Mouse (Mus musculus) midbrain, embryonic 13.5 days (tissue): Measurements from ENCODE around the gene Cacnb3. TPM values are rescaled to one million over a fixed set of nuclear protein-coding genes. Genes with fewer than 3 reads are reported as not detected.
"Not testable (repeated sequence)": the region's sequence is repeated elsewhere in the genome, so short reads cannot be mapped to it uniquely, and the experiment has no call there.

Experiments
- ATAC-seq: fragments of 200-750 bp; cut with Nextera tagmentation; 2 replicates; pipeline ENCODE4 v1.8.0; 2017; ENCODE audit warnings: mild to moderate bottlenecking, moderate TSS enrichment, moderate library complexity
- H3K27ac ChIP-seq: fragments of 300-500 bp; sonication (generic); 2 replicates; pipeline ENCODE4 v1.5.1; 2015; ENCODE audit warnings: inconsistent platforms, mild to moderate bottlenecking, moderate library complexity
- H3K27me3 ChIP-seq: fragments of 300-500 bp; sonication (generic); 2 replicates; pipeline ENCODE4 v1.6.1; 2015; ENCODE audit warnings: mild to moderate bottlenecking, inconsistent platforms
- H3K36me3 ChIP-seq: fragments of 300-500 bp; sonication (generic); 2 replicates; pipeline ENCODE4 v1.6.1; 2015; ENCODE audit warnings: mild to moderate bottlenecking, inconsistent platforms
- H3K4me1 ChIP-seq: fragments of 300-500 bp; sonication (generic); replicated peaks from 2 replicates; pipeline ENCODE4 v1.6.1; 2015; ENCODE audit warnings: inconsistent platforms
- H3K4me2 ChIP-seq: fragments of 300-500 bp; sonication (generic); replicated peaks from 2 replicates; pipeline ENCODE4 v1.6.1; 2015; ENCODE audit warnings: moderate library complexity, mild to moderate bottlenecking, inconsistent platforms
- H3K4me3 ChIP-seq: fragments of 300-500 bp; sonication (generic); replicated peaks from 2 replicates; pipeline ENCODE4 v1.5.1; 2015; ENCODE audit warnings: mild to moderate bottlenecking, inconsistent platforms
- H3K9ac ChIP-seq: fragments of 300-500 bp; sonication (generic); replicated peaks from 2 replicates; pipeline ENCODE4 v1.6.1; 2015; ENCODE audit warnings: mild to moderate bottlenecking, inconsistent platforms
- H3K9me3 ChIP-seq: fragments of 300-500 bp; sonication (generic); 2 replicates; pipeline ENCODE4 v1.6.1; 2016; ENCODE audit warnings: mild to moderate bottlenecking, inconsistent platforms
- WGBS: fragments of 180-500 bp; shearing (Covaris S2); methylation state at CpG from one replicate; pipeline ENCODE4 v1.1.7; 2015; 5-methylcytosine and 5-hydroxymethylcytosine counted together
- polyA plus RNA-seq: library from polyadenylated mRNA; unstranded; fragments of >200 nt; fragmentation: Nextera tagmentation; extraction: Ambion mirVana; gene quantifications from 2 replicates; pipeline ENCODE4 v1.2.1, GENCODE M21; 2015

The Cacnb3 gene
- 139 and 157 TPM in 2 replicates for polyA plus RNA-seq

DNA sequence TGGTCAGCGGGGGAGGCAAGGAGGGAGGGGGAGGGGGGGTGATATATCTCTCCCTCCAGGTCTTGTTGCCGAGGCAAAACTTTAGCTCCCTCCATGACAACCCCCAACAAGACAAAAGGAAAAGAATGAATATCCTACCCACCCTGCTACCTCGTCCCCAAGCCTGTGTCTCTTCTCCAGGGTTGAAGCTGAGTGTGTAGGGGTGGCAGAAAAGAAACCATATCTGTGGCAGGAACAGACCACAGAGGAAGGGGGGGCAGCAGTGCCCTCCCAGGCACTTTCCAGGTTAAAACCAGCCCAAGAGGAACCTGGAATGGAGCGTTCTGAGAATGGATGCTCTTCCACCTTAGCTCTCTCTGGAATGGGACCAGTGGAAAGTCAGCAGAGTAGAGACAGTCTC is at the start of gene Cacnb3:
Gene Cacnb3 (plus strand): TSS at position 301 of the 400 bp plus-strand sequence.
- peak within 1 kb of the TSS; percentile 78 for H3K4me3 ChIP-seq
- no peaks in the 10 kb centered on the region for H3K36me3 ChIP-seq
- H3K27me3 ChIP-seq = peaks cover 17% of the 10 kb centered on the region
- H3K9ac ChIP-seq = peak within 1 kb of the TSS; percentile 96; the same call in 1 of the 2 replicates
- peak within 1 kb of the TSS; percentile 99 for H3K27ac ChIP-seq
- WGBS = 41% methylated on average over 4 of the region's 4 CpGs
- no peaks in the 10 kb centered on the region for H3K9me3 ChIP-seq
- no peak for ATAC-seq
- peak within 1 kb of the TSS; percentile 93 for H3K4me2 ChIP-seq
- H3K4me1 ChIP-seq = peaks cover 67% of the 10 kb centered on the region

GRCm38 (mm10) chr15:98582410-98582809 is 48.2 kb upstream of the Cacnb3 start:
- WGBS = 91% methylated on average over 8 of the region's 8 CpGs
- Histone ChIP-seq H3K4me1 (no peaks in the 10 kb centered on the region), H3K27me3 (no peaks in the 10 kb centered on the region), H3K9ac (no peak overlapping the region), H3K4me2 (no peak overlapping the region), H3K27ac (no peak overlapping the region), H3K4me3 (no peak overlapping the region), H3K36me3 (no peaks in the 10 kb centered on the region), H3K9me3 (no peaks in the 10 kb centered on the region)
- no peak for ATAC-seq

GRCm38 (mm10) chr15:98582996-98583395 is 47.6 kb upstream of the Cacnb3 start:
- no peak overlapping the region for H3K27ac ChIP-seq

DNA sequence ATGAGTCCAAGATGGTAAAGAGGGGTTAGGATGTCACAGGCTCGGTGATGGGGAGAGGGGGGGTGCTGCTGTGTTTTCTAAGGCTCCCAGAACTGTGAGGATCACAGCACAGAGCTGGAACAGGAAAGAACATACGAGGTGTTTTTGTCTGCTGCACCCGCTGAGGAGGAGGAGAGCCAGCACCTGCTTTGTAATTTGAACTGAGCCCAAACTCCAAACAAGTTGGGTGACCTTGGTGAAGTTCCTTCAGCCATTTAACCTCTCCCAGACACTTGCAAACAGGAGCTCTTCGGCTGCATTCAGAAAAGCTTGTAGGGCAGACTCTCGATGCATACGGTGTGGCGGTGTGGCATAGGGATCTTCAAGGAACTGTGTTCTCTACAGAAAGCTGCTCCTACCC is 45.2 kb upstream of the Cacnb3 start:
- 46% methylated on average over 7 of the region's 7 CpGs for WGBS
- no peaks in the 10 kb centered on the region for H3K27me3 ChIP-seq
- ATAC-seq = no peak

More at GRCm38 (mm10) chr15:98582996-98583395, 47.6 kb upstream of the Cacnb3 start:
- H3K4me3 ChIP-seq = no peak overlapping the region
- no peaks in the 10 kb centered on the region for H3K4me1 ChIP-seq
- no peaks in the 10 kb centered on the region for H3K9me3 ChIP-seq
- 80% methylated on average over 8 of the region's 8 CpGs for WGBS
- no peak for ATAC-seq
- no peak overlapping the region for H3K4me2 ChIP-seq
- no peak overlapping the region for H3K9ac ChIP-seq
- H3K27me3 ChIP-seq = no peaks in the 10 kb centered on the region
- H3K36me3 ChIP-seq = no peaks in the 10 kb centered on the region

GRCm38 (mm10) chr15:98586141-98586540 is 44.5 kb upstream of the Cacnb3 start:
- not testable (repeated sequence) for H3K9me3 ChIP-seq, H3K4me3 ChIP-seq, ATAC-seq, H3K27me3 ChIP-seq, H3K27ac ChIP-seq, H3K9ac ChIP-seq, H3K4me2 ChIP-seq, H3K4me1 ChIP-seq
- peaks cover 22% of the 10 kb centered on the region for H3K36me3 ChIP-seq
- 85% methylated on average over 9 of the region's 9 CpGs for WGBS

More for the DNA sequence above, 45.2 kb upstream of the Cacnb3 start:
- Histone ChIP-seq H3K4me1 (no peaks in the 10 kb centered on the region), H3K4me3 (no peak overlapping the region), H3K9me3 (no peaks in the 10 kb centered on the region), H3K27ac (no peak overlapping the region), H3K9ac (no peak overlapping the region), H3K36me3 (peaks cover 15% of the 10 kb centered on the region), H3K4me2 (no peak overlapping the region)

- Histone ChIP-seq H3K27ac (no peak overlapping the region), H3K9me3 (no peaks in the 10 kb centered on the region), H3K4me2 (no peak overlapping the region), H3K9ac (no peak overlapping the region), H3K36me3 (peaks cover 39% of the 10 kb centered on the region), H3K4me3 (no peak overlapping the region), H3K4me1 (no peaks in the 10 kb centered on the region), H3K27me3 (no peaks in the 10 kb centered on the region)
- ATAC-seq = no peak
- WGBS = 92% methylated on average over 11 of the region's 11 CpGs
Measured at GRCm38 (mm10) chr15:98587751-98588150, 42.9 kb upstream of the Cacnb3 start.

DNA sequence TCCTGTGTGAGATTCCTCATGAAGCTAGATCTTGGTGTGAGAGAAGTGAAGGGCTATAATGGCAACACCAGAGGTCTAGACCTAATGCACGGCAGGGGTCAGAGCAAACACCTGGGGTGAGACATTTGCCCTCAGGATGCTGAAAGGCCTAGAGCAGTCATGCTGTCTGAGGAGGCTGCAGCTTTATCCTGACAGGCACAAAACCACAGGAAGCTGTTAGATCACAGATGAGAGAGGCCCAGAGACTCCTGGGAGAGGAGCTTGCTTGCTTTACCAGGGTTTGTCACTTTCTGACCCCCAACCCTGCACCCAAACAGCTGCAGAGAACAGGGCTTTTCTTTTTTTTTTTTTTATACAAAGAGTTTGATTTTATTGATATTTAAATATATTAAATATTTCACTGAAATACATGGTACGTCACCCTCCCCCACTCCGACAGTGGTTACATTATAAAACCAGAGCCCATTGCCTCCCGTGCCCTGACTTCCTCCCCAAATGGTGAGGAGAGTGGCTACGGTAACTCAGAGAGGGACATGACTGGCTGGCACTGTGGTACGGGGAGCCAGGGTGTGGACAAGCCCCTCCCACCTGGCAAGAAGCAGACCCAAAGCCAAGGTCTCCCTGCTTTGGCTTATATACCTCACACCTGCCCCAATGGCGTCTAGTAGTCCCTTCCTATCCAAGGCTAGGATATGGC is 40.9 kb upstream of the Cacnb3 start:
- Histone ChIP-seq H3K4me1 (no peaks in the 10 kb centered on the region), H3K4me2 (no peak overlapping the region), H3K9me3 (no peaks in the 10 kb centered on the region), H3K27me3 (no peaks in the 10 kb centered on the region), H3K9ac (no peak overlapping the region; the same call in 1 of the 2 replicates), H3K4me3 (no peak overlapping the region), H3K36me3 (peaks cover 59% of the 10 kb centered on the region), H3K27ac (no peak overlapping the region)
- ATAC-seq = no peak
- WGBS = 82% methylated on average over 7 of the region's 7 CpGs

DNA sequence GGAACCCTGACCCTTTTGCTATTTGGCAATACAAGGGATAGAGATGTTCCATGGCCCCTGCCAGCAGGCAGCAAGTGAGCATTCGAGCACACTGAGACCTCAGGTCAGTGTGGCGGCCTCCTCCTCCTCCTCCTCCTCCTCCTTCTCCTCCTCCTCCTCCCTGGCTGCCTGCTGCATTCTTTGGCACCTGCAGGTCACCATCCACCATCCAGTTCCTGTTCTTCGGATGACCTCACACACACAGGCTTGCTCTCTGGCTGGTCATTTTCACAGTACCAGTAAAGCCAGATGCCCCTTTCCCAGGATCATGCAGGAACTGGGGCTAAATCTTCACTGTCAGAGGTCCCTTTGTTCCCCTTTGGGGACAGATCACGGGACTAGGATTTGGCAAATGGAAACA is 39.2 kb upstream of the Cacnb3 start:
- no peaks in the 10 kb centered on the region for H3K4me1 ChIP-seq
- WGBS = 68% methylated on average over 4 of the region's 4 CpGs
- H3K27me3 ChIP-seq = no peaks in the 10 kb centered on the region
- H3K9ac ChIP-seq = no peak overlapping the region
- peaks cover 75% of the 10 kb centered on the region for H3K36me3 ChIP-seq
- H3K4me2 ChIP-seq = no peak overlapping the region
- no peak overlapping the region for H3K27ac ChIP-seq
- no peaks in the 10 kb centered on the region for H3K9me3 ChIP-seq
- H3K4me3 ChIP-seq = no peak overlapping the region
- ATAC-seq = no peak

- 85% methylated on average over 19 of the region's 19 CpGs for WGBS
- Histone ChIP-seq H3K27ac (no peak overlapping the region), H3K4me1 (no peaks in the 10 kb centered on the region), H3K9ac (no peak overlapping the region), H3K27me3 (no peaks in the 10 kb centered on the region), H3K36me3 (peaks cover 97% of the 10 kb centered on the region), H3K4me2 (no peak overlapping the region), H3K4me3 (no peak overlapping the region), H3K9me3 (no peaks in the 10 kb centered on the region)
- ATAC-seq = no peak
Measured at GRCm38 (mm10) chr15:98594193-98594592, 36.4 kb upstream of the Cacnb3 start.

DNA sequence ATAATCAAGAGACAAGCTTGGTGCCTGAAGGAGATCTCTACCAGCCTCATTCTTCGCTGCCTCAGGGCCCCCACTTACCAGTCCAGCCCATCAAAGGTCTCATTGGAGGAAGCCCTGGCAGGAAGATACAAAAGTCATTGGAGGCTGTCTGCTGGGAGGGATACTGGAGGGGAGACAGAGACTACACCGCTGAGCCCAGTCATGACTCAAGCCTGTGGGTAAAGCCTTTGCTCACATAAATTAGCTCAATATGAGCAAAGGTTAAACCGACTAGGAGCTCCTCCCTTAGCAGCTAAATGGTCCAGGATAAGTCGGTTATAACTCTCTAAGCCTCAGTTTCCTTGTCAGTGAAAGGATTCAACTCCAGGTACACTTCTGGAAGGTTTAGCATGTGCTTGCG is 35.6 kb upstream of the Cacnb3 start:
- no peak overlapping the region for H3K27ac ChIP-seq
- ATAC-seq = no peak
- H3K4me3 ChIP-seq = no peak overlapping the region
- 96% methylated on average over 5 of the region's 5 CpGs for WGBS
- peaks cover 99% of the 10 kb centered on the region for H3K36me3 ChIP-seq
- H3K9ac ChIP-seq = no peak overlapping the region
- H3K4me1 ChIP-seq = no peaks in the 10 kb centered on the region
- H3K4me2 ChIP-seq = no peak overlapping the region
- H3K27me3 ChIP-seq = no peaks in the 10 kb centered on the region
- no peaks in the 10 kb centered on the region for H3K9me3 ChIP-seq

DNA sequence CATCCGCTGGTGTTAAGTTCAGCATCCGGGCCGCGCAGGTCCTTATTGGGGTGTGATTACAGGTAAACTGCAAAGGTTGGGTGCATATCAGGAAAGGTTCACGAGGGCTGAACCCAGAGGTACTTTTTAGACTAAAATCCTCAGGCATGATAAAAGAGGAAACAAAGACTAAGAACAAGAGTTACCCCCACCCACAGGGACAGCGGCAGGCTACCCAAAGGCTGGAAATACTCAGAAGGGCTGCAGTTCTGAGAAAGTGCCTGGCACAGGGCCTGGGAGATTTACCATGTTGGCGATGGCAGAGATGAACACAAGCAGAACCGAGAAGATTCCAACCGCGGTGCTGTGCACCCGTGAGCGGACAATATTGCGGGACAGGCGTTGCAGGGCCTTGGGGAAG is 34.0 kb upstream of the Cacnb3 start:
- H3K27me3 ChIP-seq = no peaks in the 10 kb centered on the region
- H3K27ac ChIP-seq = no peak overlapping the region
- H3K36me3 ChIP-seq = peaks cover 91% of the 10 kb centered on the region
- no peak overlapping the region for H3K9ac ChIP-seq
- 94% methylated on average over 14 of the region's 14 CpGs for WGBS
- H3K9me3 ChIP-seq = no peaks in the 10 kb centered on the region
- no peak overlapping the region for H3K4me3 ChIP-seq
- H3K4me2 ChIP-seq = no peak overlapping the region
- ATAC-seq = no peak
- H3K4me1 ChIP-seq = peaks cover 4% of the 10 kb centered on the region; the same call in 1 of the 2 replicates

DNA sequence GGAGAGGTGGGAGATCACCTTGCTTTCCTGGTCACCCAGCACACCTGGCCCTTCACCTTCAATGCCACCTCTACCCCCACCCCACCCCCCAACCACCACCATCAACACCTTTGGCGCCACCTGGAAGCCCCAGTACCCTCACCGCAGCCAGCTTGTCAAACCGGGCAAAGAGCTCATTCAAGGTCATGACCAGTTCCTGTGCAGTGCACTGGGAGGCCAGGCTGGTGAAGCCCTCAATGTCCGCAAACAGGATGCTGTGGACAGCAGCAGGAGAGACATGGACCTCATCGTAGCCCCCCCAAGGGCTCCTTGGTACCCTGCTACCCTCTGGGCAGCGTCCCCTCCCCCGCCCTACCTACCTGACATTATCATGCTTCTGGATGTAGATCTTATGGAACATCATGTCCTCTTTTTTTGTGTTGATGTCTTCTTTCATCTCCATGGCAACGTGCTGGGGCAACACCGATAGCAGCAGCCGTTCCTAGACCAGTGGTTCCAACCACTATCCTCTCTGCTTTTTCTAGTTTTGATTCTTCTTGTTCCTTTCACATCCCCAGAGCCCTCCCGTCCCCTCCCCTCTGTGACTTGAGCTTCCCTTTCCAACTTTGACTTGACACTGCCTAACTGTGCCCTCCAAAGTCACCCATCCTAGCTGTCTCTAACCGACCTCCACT is 30.5 kb upstream of the Cacnb3 start:
- peaks cover 82% of the 10 kb centered on the region for H3K36me3 ChIP-seq
- no peak overlapping the region for H3K9ac ChIP-seq
- 84% methylated on average over 12 of the region's 12 CpGs for WGBS
- H3K9me3 ChIP-seq = no peaks in the 10 kb centered on the region
- H3K4me2 ChIP-seq = no peak overlapping the region
- H3K4me1 ChIP-seq = peaks cover 24% of the 10 kb centered on the region
- no peaks in the 10 kb centered on the region for H3K27me3 ChIP-seq
- H3K4me3 ChIP-seq = no peak overlapping the region
- no peak overlapping the region for H3K27ac ChIP-seq
- ATAC-seq = no peak
